Mouse (Mus musculus) 416B (cell line): ENCODE measurements around the gene Gm8011.
"Not testable (repeated sequence)": the region's sequence is repeated elsewhere in the genome, so short reads cannot be mapped to it uniquely, and the experiment has no call there.

Source experiments
- DNase-seq: peaks from one replicate; pipeline ENCODE4 v3.0.0; 2011; ENCODE audit warnings: low read depth

Gene Gm8011

GRCm38 (mm10) chr14:42463581-42463980, at the start of gene Gm8011:
Gene Gm8011, plus strand, starts transcription at chr14:42463881.
- not testable (repeated sequence) for DNase-seq

GRCm38 (mm10) chr14:42439573-42439972, 24.1 kb upstream of the Gm8011 start, which contains the start of gene Gm8005:
Gene Gm8005, minus strand, starts transcription at chr14:42439673.
- DNase-seq = not testable (repeated sequence)

- DNase-seq = not testable (repeated sequence)
These were observed 38.6 kb downstream of the Gm8011 start, which contains the start of gene Gm8020 for GRCm38 (mm10) chr14:42502249-42502648. Gene Gm8020, minus strand, starts transcription at chr14:42502349.
